Mouse (Mus musculus): ENCODE measurements around the gene Akr1c19.

DNA sequence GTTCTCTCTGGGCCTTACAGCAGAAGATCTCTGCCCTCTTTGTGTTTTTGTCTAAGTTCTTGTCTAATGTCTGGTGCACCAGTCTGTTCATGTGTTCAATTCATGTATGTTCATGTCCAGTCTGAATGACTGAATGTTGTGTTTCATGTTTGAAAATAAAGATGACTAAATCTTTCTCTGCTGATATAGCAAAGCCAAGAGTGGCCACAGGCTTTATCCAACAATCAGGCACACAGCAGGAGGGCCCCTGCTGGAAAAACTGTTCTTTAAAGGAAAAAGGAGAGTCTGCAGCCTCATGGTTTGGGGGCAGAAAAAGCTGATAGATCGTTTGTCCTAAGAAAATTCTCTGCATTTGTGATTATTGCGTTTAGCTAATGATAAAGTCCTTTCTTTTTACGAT is 16.2 kb upstream of the Akr1c19 start:
- TF ChIP-seq CTCF (IDR thresholded peaks at IDR 0.05; ENCODE audit: low read depth) (no peak), EP300 (optimal IDR thresholded peaks at IDR 0.05) (no peak)

Measured in stomach, postnatal 0 days (tissue).